Mouse (Mus musculus): ENCODE results near the gene Rpl6. TPM values are rescaled to one million over a fixed set of nuclear protein-coding genes. Genes with fewer than 3 reads are reported as not detected.

Gene Rpl6
- polyA plus RNA-seq, 1 experiment = 391 TPM

Other genes starting within 250 kb of the Rpl6 start
- gene Rph3a, start 194.4 kb upstream of the Rpl6 start, polyA plus RNA-seq (2012; rRNA removed) = not detected in 2 replicates
- 57.6 and 60.3 TPM in 2 replicates for gene Ptpn11, start 13.1 kb upstream of the Rpl6 start, polyA plus RNA-seq (2012; rRNA removed)
- 13.0 and 15.6 TPM in 2 replicates for gene Hectd4, start 15.7 kb downstream of the Rpl6 start, polyA plus RNA-seq (2012; rRNA removed)
- 71.9 and 82.8 TPM in 2 replicates for gene Trafd1, start 181.2 kb downstream of the Rpl6 start, polyA plus RNA-seq (2012; rRNA removed)
- gene Naa25, start 193.5 kb downstream of the Rpl6 start, polyA plus RNA-seq (2012; rRNA removed) = 7.9 and 8.0 TPM in 2 replicates
- 11.1 and 12.0 TPM in 2 replicates for gene Tmem116, start 247.4 kb downstream of the Rpl6 start, polyA plus RNA-seq (2012; rRNA removed)
- gene Erp29, start 248.0 kb downstream of the Rpl6 start, polyA plus RNA-seq (2012; rRNA removed) = 65.3 and 66.6 TPM in 2 replicates